Mouse (Mus musculus) regulatory T cell (primary cell): Measurements from ENCODE around the gene Spsb2.
"Not testable (repeated sequence)": the region's sequence is repeated elsewhere in the genome, so short reads cannot be mapped to it uniquely, and the experiment has no call there.

Source experiments
- in situ Hi-C: fragments of 300-600 bp; cut with MboI, MseI; formaldehyde crosslinking; loops from one replicate; pipeline ENCODE4 v1.15.1; 2025; ENCODE audit warnings: high pct_unique_total_duplicates

Spsb2 gene

GRCm38 (mm10) chr6:124816611-124817010 lies 8.2 kb downstream of the Spsb2 start:
- in situ Hi-C loops = no loop called here

- in situ Hi-C loops = no loop called here
Measured at GRCm38 (mm10) chr6:124817125-124817524, 8.7 kb downstream of the Spsb2 start.

GRCm38 (mm10) chr6:124817563-124817962 lies 9.1 kb downstream of the Spsb2 start:
- in situ Hi-C loops = no loop called here

- in situ Hi-C loops = no loop called here
Measured at GRCm38 (mm10) chr6:124817971-124818370, 9.5 kb downstream of the Spsb2 start.

GRCm38 (mm10) chr6:124820891-124821290 lies 12.4 kb downstream of the Spsb2 start:
- in situ Hi-C loops = no loop called here

GRCm38 (mm10) chr6:124822049-124822448 lies 13.6 kb downstream of the Spsb2 start:
- in situ Hi-C loops = no loop called here

- in situ Hi-C loops = no loop called here
Measured at GRCm38 (mm10) chr6:124828101-124828592, 19.7 kb downstream of the Spsb2 start.

- in situ Hi-C loops = no loop called here
Measured at GRCm38 (mm10) chr6:124828868-124829798, 20.7 kb downstream of the Spsb2 start, which contains the start of the genes Usp5 and Cdca3. TSS of gene Usp5 (minus strand) at chr6:124829484. TSS of gene Cdca3 (plus strand) at chr6:124829547.

GRCm38 (mm10) chr6:124829799-124830700 lies 21.6 kb downstream of the Spsb2 start:
- in situ Hi-C loops = no loop called here

GRCm38 (mm10) chr6:124831199-124831598 lies 22.7 kb downstream of the Spsb2 start:
- in situ Hi-C loops = not testable (repeated sequence)

GRCm38 (mm10) chr6:124831649-124832048 lies 23.2 kb downstream of the Spsb2 start:
- in situ Hi-C loops = no loop called here

- in situ Hi-C loops = no loop called here
Measured at GRCm38 (mm10) chr6:124834512-124835081, 26.1 kb downstream of the Spsb2 start.

GRCm38 (mm10) chr6:124835531-124835930 lies 27.1 kb downstream of the Spsb2 start:
- in situ Hi-C loops = no loop called here

- in situ Hi-C loops = no loop called here
Measured at GRCm38 (mm10) chr6:124836411-124836810, 27.9 kb downstream of the Spsb2 start.

- in situ Hi-C loops = no loop called here
Measured at GRCm38 (mm10) chr6:124839805-124840204, 31.3 kb downstream of the Spsb2 start.

GRCm38 (mm10) chr6:124840241-124841167 lies 32.0 kb downstream of the Spsb2 start, which contains the start of gene Gnb3:
TSS of gene Gnb3 (minus strand) at chr6:124840275.
- in situ Hi-C loops = no loop called here

GRCm38 (mm10) chr6:124847305-124847704 lies 38.8 kb downstream of the Spsb2 start:
- in situ Hi-C loops = no loop called here

GRCm38 (mm10) chr6:124850535-124850934 lies 42.1 kb downstream of the Spsb2 start:
- in situ Hi-C loops = no loop called here

GRCm38 (mm10) chr6:124854647-124855046 lies 46.2 kb downstream of the Spsb2 start:
- in situ Hi-C loops = no loop called here

- in situ Hi-C loops = no loop called here
Measured at GRCm38 (mm10) chr6:124856321-124856720, 47.9 kb downstream of the Spsb2 start.
